Mouse (Mus musculus) stomach, embryonic 14.5 days (tissue): ENCODE measurements around the gene Znhit1. TPM values are rescaled to one million over a fixed set of nuclear protein-coding genes. Genes with fewer than 3 reads are reported as not detected.

Experiments
- ATAC-seq: fragments of 200-750 bp; cut with Nextera tagmentation; 2 replicates; pipeline ENCODE4 v1.8.0; 2017; ENCODE audit warnings: low read depth, moderate TSS enrichment; ENCODE audit not compliant: insufficient number of reproducible peaks, insufficient read depth, low FRiP score
- H3K27ac ChIP-seq: fragments of 300-500 bp; sonication (generic); 2 replicates; pipeline ENCODE4 v1.5.1; 2014; ENCODE audit warnings: mild to moderate bottlenecking, low read length, moderate library complexity, mixed read lengths
- H3K27me3 ChIP-seq: fragments of 300-500 bp; sonication (generic); 2 replicates; pipeline ENCODE4 v1.6.1; 2014; ENCODE audit warnings: low read length, control low read depth, mixed read lengths; ENCODE audit not compliant: control insufficient read depth, insufficient read depth
- H3K36me3 ChIP-seq: fragments of 300-500 bp; sonication (generic); 2 replicates; pipeline ENCODE4 v1.6.1; 2014; ENCODE audit warnings: mild to moderate bottlenecking, control low read depth, low read length, moderate library complexity, mixed read lengths; ENCODE audit not compliant: control insufficient read depth, insufficient read depth
- H3K4me1 ChIP-seq: fragments of 300-500 bp; sonication (generic); 2 replicates; pipeline ENCODE4 v1.6.1; 2014; ENCODE audit warnings: low read length, control low read depth, mixed read lengths; ENCODE audit not compliant: control insufficient read depth, insufficient read depth
- H3K4me2 ChIP-seq: fragments of 300-500 bp; sonication (generic); replicated peaks from 2 replicates; pipeline ENCODE4 v1.6.1; 2014; ENCODE audit warnings: low read depth, low read length, control low read depth
- H3K4me3 ChIP-seq: fragments of 300-500 bp; sonication (generic); 2 replicates; pipeline ENCODE4 v1.5.1; 2014; ENCODE audit warnings: low read depth, low read length, control low read depth
- H3K9ac ChIP-seq: fragments of 300-500 bp; sonication (generic); replicated peaks from 2 replicates; pipeline ENCODE4 v1.6.1; 2014; ENCODE audit warnings: low read depth, mild to moderate bottlenecking, control low read depth, low read length, moderate library complexity, mixed read lengths
- H3K9me3 ChIP-seq: fragments of 300-500 bp; sonication (generic); 2 replicates; pipeline ENCODE4 v1.6.1; 2016; ENCODE audit warnings: low read depth, low read length, control low read depth; ENCODE audit not compliant: control insufficient read depth
- WGBS: fragments of 180-500 bp; shearing (Covaris S2); extraction: QIAGEN DNeasy Blood & Tissue Kit; methylation state at CpG from one replicate; pipeline ENCODE4 v1.1.7; 2014; 5-methylcytosine and 5-hydroxymethylcytosine counted together
- polyA plus RNA-seq: library from polyadenylated mRNA; unstranded; fragments of >200 nt; fragmentation: Nextera tagmentation; extraction: Ambion mirVana; gene quantifications from 2 replicates; pipeline ENCODE4 v1.2.1, GENCODE M21; 2014

Gene Znhit1
- polyA plus RNA-seq, result 101 and 108 TPM in 2 replicates

GRCm38 (mm10) chr5:136987934-136988271 lies at the start of gene Znhit1:
Gene Znhit1, minus strand, starts transcription at chr5:136988021.
- Histone ChIP-seq H3K27ac (peak within 1 kb of the TSS; percentile 95), H3K9me3 (no peaks in the 10 kb centered on the region), H3K36me3 (peaks cover 25% of the 10 kb centered on the region; the same call in 1 of the 2 replicates), H3K4me1 (peaks cover 13% of the 10 kb centered on the region), H3K27me3 (no peaks in the 10 kb centered on the region), H3K4me2 (peak within 1 kb of the TSS; percentile 77), H3K9ac (peak within 1 kb of the TSS; percentile 92), H3K4me3 (peak within 1 kb of the TSS; percentile 96)
- no peak for ATAC-seq
- under 1% methylated on average over 12 of the region's 12 CpGs for WGBS

GRCm38 (mm10) chr5:137036211-137036610 lies 48.4 kb upstream of the Znhit1 start:
- H3K9ac ChIP-seq, result no peak overlapping the region

GRCm38 (mm10) chr5:137032641-137033074 lies 44.8 kb upstream of the Znhit1 start:
- no peak overlapping the region for H3K27ac ChIP-seq
- H3K4me2 ChIP-seq, result peak overlapping the region; percentile 100
- no peak overlapping the region for H3K9ac ChIP-seq
- H3K36me3 ChIP-seq, result peaks cover 11% of the 10 kb centered on the region
- no peaks in the 10 kb centered on the region for H3K9me3 ChIP-seq
- H3K4me3 ChIP-seq, result peak overlapping the region; percentile 45
- peaks cover 30% of the 10 kb centered on the region for H3K27me3 ChIP-seq
- H3K4me1 ChIP-seq, result peaks cover 20% of the 10 kb centered on the region
- under 1% methylated on average over 37 of the region's 49 CpGs for WGBS
- peak; percentile 83 for ATAC-seq

More at GRCm38 (mm10) chr5:137036211-137036610, 48.4 kb upstream of the Znhit1 start:
- Histone ChIP-seq H3K27ac (no peak overlapping the region), H3K4me1 (peaks cover 12% of the 10 kb centered on the region), H3K4me2 (no peak overlapping the region), H3K9me3 (no peaks in the 10 kb centered on the region), H3K27me3 (peaks cover 9% of the 10 kb centered on the region), H3K36me3 (peaks cover 27% of the 10 kb centered on the region), H3K4me3 (no peak overlapping the region)
- WGBS, result 81% methylated on average over 13 of the region's 13 CpGs
- no peak for ATAC-seq

GRCm38 (mm10) chr5:137032033-137032421 lies 44.2 kb upstream of the Znhit1 start:
- WGBS, result 1% methylated on average over 33 of the region's 33 CpGs
- H3K9me3 ChIP-seq, result no peaks in the 10 kb centered on the region
- H3K27ac ChIP-seq, result no peak overlapping the region
- H3K4me2 ChIP-seq, result peak overlapping the region; percentile 100
- H3K27me3 ChIP-seq, result peaks cover 30% of the 10 kb centered on the region
- peaks cover 20% of the 10 kb centered on the region for H3K4me1 ChIP-seq
- no peak for ATAC-seq
- H3K4me3 ChIP-seq, result peak overlapping the region; percentile 45
- no peak overlapping the region for H3K9ac ChIP-seq
- peaks cover 6% of the 10 kb centered on the region for H3K36me3 ChIP-seq

- Histone ChIP-seq H3K9ac (no peak overlapping the region), H3K27me3 (peaks cover 34% of the 10 kb centered on the region), H3K9me3 (no peaks in the 10 kb centered on the region), H3K36me3 (peaks cover 3% of the 10 kb centered on the region), H3K4me3 (peak overlapping the region; percentile 45), H3K4me1 (peaks cover 20% of the 10 kb centered on the region), H3K27ac (no peak overlapping the region), H3K4me2 (peak overlapping the region; percentile 100)
- ATAC-seq, result no peak
- under 1% methylated on average over 78 of the region's 78 CpGs for WGBS
These were observed 43.5 kb upstream of the Znhit1 start for GRCm38 (mm10) chr5:137031076-137032032.

- peaks cover 20% of the 10 kb centered on the region for H3K4me1 ChIP-seq
- peak overlapping the region; percentile 12; the same call in 1 of the 2 replicates for H3K4me3 ChIP-seq
- peaks cover 41% of the 10 kb centered on the region for H3K27me3 ChIP-seq
- no peak for ATAC-seq
- no peaks in the 10 kb centered on the region for H3K36me3 ChIP-seq
- H3K9me3 ChIP-seq, result no peaks in the 10 kb centered on the region
- H3K4me2 ChIP-seq, result peak overlapping the region; percentile 50
- WGBS, result 14% methylated on average over 22 of the region's 22 CpGs
- H3K9ac ChIP-seq, result no peak overlapping the region
- H3K27ac ChIP-seq, result no peak overlapping the region
These were observed 42.6 kb upstream of the Znhit1 start for GRCm38 (mm10) chr5:137030416-137030810.

- peaks cover 47% of the 10 kb centered on the region for H3K27me3 ChIP-seq
- peak; percentile 82 for ATAC-seq
- peak overlapping the region; percentile 29 for H3K4me3 ChIP-seq
- no peak overlapping the region for H3K9ac ChIP-seq
- no peak overlapping the region for H3K27ac ChIP-seq
- H3K36me3 ChIP-seq, result no peaks in the 10 kb centered on the region
- peak overlapping the region; percentile 50 for H3K4me2 ChIP-seq
- WGBS, result under 1% methylated on average over 52 of the region's 52 CpGs
- no peaks in the 10 kb centered on the region for H3K9me3 ChIP-seq
- H3K4me1 ChIP-seq, result peaks cover 20% of the 10 kb centered on the region
These were observed 42.0 kb upstream of the Znhit1 start for GRCm38 (mm10) chr5:137029643-137030415.

- Histone ChIP-seq H3K27ac (no peak overlapping the region), H3K36me3 (no peaks in the 10 kb centered on the region), H3K4me3 (no peak overlapping the region), H3K27me3 (peaks cover 50% of the 10 kb centered on the region), H3K9ac (no peak overlapping the region), H3K4me2 (peak overlapping the region; percentile 50; the same call in 1 of the 2 replicates), H3K4me1 (peaks cover 20% of the 10 kb centered on the region), H3K9me3 (no peaks in the 10 kb centered on the region)
- no peak for ATAC-seq
- 3% methylated on average over 8 of the region's 8 CpGs for WGBS
These were observed 41.4 kb upstream of the Znhit1 start for GRCm38 (mm10) chr5:137029273-137029585.
